Mouse (Mus musculus) kidney, embryonic 14.5 days (tissue): ENCODE data around the gene Nceh1. TPM values are rescaled to one million over a fixed set of nuclear protein-coding genes. Genes with fewer than 3 reads are reported as not detected.

ENCODE experiments used
- ATAC-seq: fragments of 200-750 bp; cut with Nextera tagmentation; 2 replicates; pipeline ENCODE4 v1.8.0; 2017; ENCODE audit warnings: moderate number of reproducible peaks, mild to moderate bottlenecking, moderate TSS enrichment, moderate library complexity; ENCODE audit not compliant: low FRiP score, low TSS enrichment
- H3K27ac ChIP-seq: fragments of 300-500 bp; sonication (generic); 2 replicates; pipeline ENCODE4 v1.5.1; 2014; ENCODE audit warnings: low read depth, mild to moderate bottlenecking, low read length, moderate library complexity, mixed read lengths
- H3K27me3 ChIP-seq: fragments of 300-500 bp; sonication (generic); 2 replicates; pipeline ENCODE4 v1.6.1; 2014; ENCODE audit warnings: mild to moderate bottlenecking, low read length; ENCODE audit not compliant: control insufficient read depth, insufficient read depth
- H3K36me3 ChIP-seq: fragments of 300-500 bp; sonication (generic); 2 replicates; pipeline ENCODE4 v1.6.1; 2014; ENCODE audit warnings: low read length, mixed read lengths; ENCODE audit not compliant: control insufficient read depth, insufficient read depth
- H3K4me1 ChIP-seq: fragments of 300-500 bp; sonication (generic); 2 replicates; pipeline ENCODE4 v1.6.1; 2014; ENCODE audit warnings: low read length, mixed read lengths; ENCODE audit not compliant: control insufficient read depth, insufficient read depth
- H3K4me2 ChIP-seq: fragments of 300-500 bp; sonication (generic); replicated peaks from 2 replicates; pipeline ENCODE4 v1.6.1; 2014; ENCODE audit warnings: low read depth, mild to moderate bottlenecking, low read length
- H3K4me3 ChIP-seq: fragments of 300-500 bp; sonication (generic); 2 replicates; pipeline ENCODE4 v1.5.1; 2014; ENCODE audit warnings: mild to moderate bottlenecking, low read length
- H3K9ac ChIP-seq: fragments of 300-500 bp; sonication (generic); 2 replicates; pipeline ENCODE4 v1.6.1; 2014; ENCODE audit warnings: low read depth, mild to moderate bottlenecking, low read length, moderate library complexity
- H3K9me3 ChIP-seq: fragments of 300-500 bp; sonication (generic); 2 replicates; pipeline ENCODE4 v1.6.1; 2016; ENCODE audit warnings: low read length; ENCODE audit not compliant: control insufficient read depth
- WGBS: fragments of 180-500 bp; shearing (Covaris S2); extraction: QIAGEN DNeasy Blood & Tissue Kit; methylation state at CpG from one replicate; pipeline ENCODE4 v1.1.7; 2014; 5-methylcytosine and 5-hydroxymethylcytosine counted together
- polyA plus RNA-seq: library from polyadenylated mRNA; unstranded; fragments of >200 nt; fragmentation: Nextera tagmentation; extraction: Ambion mirVana; gene quantifications from 2 replicates; pipeline ENCODE4 v1.2.1, GENCODE M21; 2014

Gene Nceh1
- polyA plus RNA-seq, 1 experiment from 2014 or later, result 9.3 TPM

GRCm38 (mm10) chr3:27233841-27234240 is 51.1 kb downstream of the Nceh1 start:
- H3K4me1 ChIP-seq, result no peaks in the 10 kb centered on the region
- ATAC-seq, result no peak
- no peak overlapping the region for H3K4me2 ChIP-seq
- H3K27me3 ChIP-seq, result no peaks in the 10 kb centered on the region
- no peak overlapping the region for H3K4me3 ChIP-seq
- no peaks in the 10 kb centered on the region for H3K36me3 ChIP-seq
- H3K9me3 ChIP-seq, result no peaks in the 10 kb centered on the region
- H3K27ac ChIP-seq, result no peak overlapping the region
- no peak overlapping the region for H3K9ac ChIP-seq
- WGBS, result 86% methylated on average over 6 of the region's 6 CpGs

- no peak for ATAC-seq
- Histone ChIP-seq H3K4me2 (no peak overlapping the region), H3K36me3 (no peaks in the 10 kb centered on the region), H3K27ac (no peak overlapping the region), H3K9me3 (no peaks in the 10 kb centered on the region), H3K9ac (no peak overlapping the region), H3K27me3 (no peaks in the 10 kb centered on the region), H3K4me3 (no peak overlapping the region), H3K4me1 (no peaks in the 10 kb centered on the region)
- WGBS, result 70% methylated on average over 1 of the region's 1 CpGs
Measured at GRCm38 (mm10) chr3:27234976-27235375, 52.2 kb downstream of the Nceh1 start.

DNA sequence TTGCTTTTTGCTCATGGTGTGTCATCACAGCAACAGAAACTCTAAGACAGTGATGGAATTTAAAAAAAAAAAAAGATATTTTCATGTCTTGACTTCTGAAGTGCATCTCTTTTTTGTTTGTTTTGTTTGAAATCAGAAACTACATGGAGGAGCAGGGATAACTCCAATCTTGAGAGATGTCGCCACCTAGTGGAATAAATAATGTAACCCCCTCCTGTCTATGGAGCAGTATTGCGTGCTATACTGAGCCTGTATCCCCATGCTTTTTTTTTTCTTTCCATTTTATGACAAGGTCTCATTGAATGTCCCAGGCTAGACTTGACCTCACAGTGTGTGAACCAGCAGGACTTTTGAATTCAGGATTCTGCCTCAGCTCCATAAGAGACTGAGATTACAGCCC is 54.5 kb downstream of the Nceh1 start:
- Histone ChIP-seq H3K4me3 (no peak overlapping the region), H3K36me3 (no peaks in the 10 kb centered on the region), H3K27ac (no peak overlapping the region), H3K9me3 (no peaks in the 10 kb centered on the region), H3K27me3 (no peaks in the 10 kb centered on the region), H3K4me1 (no peaks in the 10 kb centered on the region), H3K9ac (no peak overlapping the region), H3K4me2 (no peak overlapping the region)
- ATAC-seq, result peak; percentile 66
- 14% methylated on average over 2 of the region's 2 CpGs for WGBS

DNA sequence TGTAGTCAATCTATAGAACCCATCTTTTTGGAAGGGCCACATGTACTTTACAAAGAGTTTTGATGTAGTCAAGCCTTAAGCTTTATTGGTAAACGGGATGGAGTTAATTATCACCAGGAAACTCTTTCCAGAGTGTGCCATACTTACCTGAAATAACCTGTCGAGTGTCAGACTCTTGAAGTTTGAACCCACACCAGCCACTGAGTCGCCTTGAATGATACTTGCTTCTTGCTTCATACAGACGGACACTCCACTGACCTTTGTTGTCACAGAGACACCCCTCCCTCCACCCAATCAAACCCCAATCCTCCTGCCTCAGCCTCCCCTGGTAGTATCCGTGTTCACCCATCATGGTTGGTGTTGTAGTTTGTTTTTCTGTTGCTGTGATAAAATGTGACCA is 55.8 kb downstream of the Nceh1 start:
- Histone ChIP-seq H3K4me1 (no peaks in the 10 kb centered on the region), H3K9me3 (no peaks in the 10 kb centered on the region), H3K4me2 (no peak overlapping the region), H3K36me3 (no peaks in the 10 kb centered on the region), H3K4me3 (no peak overlapping the region), H3K27ac (no peak overlapping the region), H3K27me3 (no peaks in the 10 kb centered on the region), H3K9ac (no peak overlapping the region)
- WGBS, result 91% methylated on average over 5 of the region's 5 CpGs
- ATAC-seq, result no peak

DNA sequence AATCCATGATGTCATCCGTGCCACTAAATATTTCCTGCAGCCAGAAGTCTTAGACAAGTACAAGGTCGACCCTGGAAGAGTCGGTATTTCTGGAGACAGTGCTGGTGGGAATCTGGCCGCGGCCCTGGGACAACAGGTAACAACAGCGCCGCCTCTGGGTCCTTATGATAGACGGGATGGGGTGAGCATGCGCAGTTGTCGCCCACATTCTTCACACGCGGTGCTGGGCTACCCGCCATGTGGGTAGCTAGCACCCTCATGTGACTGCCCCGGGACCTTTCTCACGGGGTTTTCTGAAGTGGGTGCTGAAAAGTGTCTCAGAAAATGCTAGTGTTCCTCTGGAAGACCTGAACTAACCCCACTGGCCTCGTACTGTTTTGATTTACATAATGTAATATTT is 56.8 kb downstream of the Nceh1 start:
- ATAC-seq, result no peak

GRCm38 (mm10) chr3:27241864-27242263 is 59.1 kb downstream of the Nceh1 start:
- H3K27ac ChIP-seq, result no peak overlapping the region
- 84% methylated on average over 9 of the region's 9 CpGs for WGBS
- ATAC-seq, result no peak

More for the DNA sequence above, 56.8 kb downstream of the Nceh1 start:
- no peak overlapping the region for H3K9ac ChIP-seq
- H3K9me3 ChIP-seq, result no peaks in the 10 kb centered on the region
- no peak overlapping the region for H3K4me2 ChIP-seq
- H3K27me3 ChIP-seq, result no peaks in the 10 kb centered on the region
- WGBS, result 93% methylated on average over 16 of the region's 16 CpGs
- no peak overlapping the region for H3K27ac ChIP-seq
- H3K36me3 ChIP-seq, result no peaks in the 10 kb centered on the region
- no peaks in the 10 kb centered on the region for H3K4me1 ChIP-seq
- H3K4me3 ChIP-seq, result no peak overlapping the region

DNA sequence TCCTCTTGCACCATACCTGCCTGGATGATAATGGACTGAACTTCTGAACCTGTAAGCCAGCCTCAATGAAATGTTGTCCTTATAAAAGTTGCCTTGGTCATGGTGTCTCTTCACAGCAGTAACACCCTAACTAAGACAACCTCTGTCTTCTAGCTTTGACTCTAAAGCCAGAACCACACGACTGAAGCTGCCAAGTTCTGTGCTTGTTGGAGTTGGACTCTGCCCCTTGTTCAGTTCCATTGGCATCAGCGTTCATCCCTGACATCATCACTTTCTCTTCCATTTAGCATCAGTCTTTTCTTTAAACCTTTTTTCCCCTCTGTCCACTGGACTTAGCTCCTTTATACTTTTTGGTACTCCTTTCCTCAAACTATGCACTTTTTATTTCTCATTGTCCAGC is 63.4 kb downstream of the Nceh1 start:
- H3K4me2 ChIP-seq, result no peak overlapping the region
- H3K9me3 ChIP-seq, result no peaks in the 10 kb centered on the region
- 86% methylated on average over 2 of the region's 2 CpGs for WGBS
- H3K9ac ChIP-seq, result no peak overlapping the region
- H3K4me1 ChIP-seq, result no peaks in the 10 kb centered on the region
- no peak overlapping the region for H3K27ac ChIP-seq
- ATAC-seq, result no peak
- H3K36me3 ChIP-seq, result no peaks in the 10 kb centered on the region
- no peaks in the 10 kb centered on the region for H3K27me3 ChIP-seq
- H3K4me3 ChIP-seq, result no peak overlapping the region

More at GRCm38 (mm10) chr3:27241864-27242263, 59.1 kb downstream of the Nceh1 start:
- Histone ChIP-seq H3K9me3 (no peaks in the 10 kb centered on the region), H3K4me3 (no peak overlapping the region), H3K27me3 (no peaks in the 10 kb centered on the region), H3K36me3 (no peaks in the 10 kb centered on the region), H3K4me1 (no peaks in the 10 kb centered on the region), H3K4me2 (no peak overlapping the region), H3K9ac (no peak overlapping the region)

DNA sequence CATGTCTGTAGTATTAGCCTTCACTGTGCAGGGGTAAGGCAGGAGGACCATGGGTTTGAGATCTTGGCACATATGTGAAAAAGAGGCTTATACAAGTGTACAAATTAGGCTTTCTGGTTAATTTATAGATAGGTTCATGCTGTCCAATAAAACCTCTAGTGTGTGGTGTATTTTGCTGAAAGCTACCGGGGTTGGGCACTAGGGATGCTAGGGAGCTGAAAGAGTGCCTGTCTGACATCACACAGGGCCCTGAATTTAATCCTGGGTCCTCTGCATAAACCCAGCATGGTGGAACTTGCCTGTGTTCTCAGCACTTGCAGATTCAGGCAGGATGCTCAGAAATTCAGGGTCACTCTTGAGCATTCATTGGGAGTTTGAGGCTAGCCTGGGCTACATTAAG is 65.0 kb downstream of the Nceh1 start:
- H3K27ac ChIP-seq, result no peak overlapping the region
- WGBS, result 50% methylated on average over 1 of the region's 1 CpGs
- no peaks in the 10 kb centered on the region for H3K4me1 ChIP-seq
- H3K36me3 ChIP-seq, result no peaks in the 10 kb centered on the region
- H3K27me3 ChIP-seq, result no peaks in the 10 kb centered on the region
- H3K9ac ChIP-seq, result no peak overlapping the region
- H3K4me3 ChIP-seq, result no peak overlapping the region
- no peak for ATAC-seq
- H3K9me3 ChIP-seq, result no peaks in the 10 kb centered on the region
- H3K4me2 ChIP-seq, result no peak overlapping the region

DNA sequence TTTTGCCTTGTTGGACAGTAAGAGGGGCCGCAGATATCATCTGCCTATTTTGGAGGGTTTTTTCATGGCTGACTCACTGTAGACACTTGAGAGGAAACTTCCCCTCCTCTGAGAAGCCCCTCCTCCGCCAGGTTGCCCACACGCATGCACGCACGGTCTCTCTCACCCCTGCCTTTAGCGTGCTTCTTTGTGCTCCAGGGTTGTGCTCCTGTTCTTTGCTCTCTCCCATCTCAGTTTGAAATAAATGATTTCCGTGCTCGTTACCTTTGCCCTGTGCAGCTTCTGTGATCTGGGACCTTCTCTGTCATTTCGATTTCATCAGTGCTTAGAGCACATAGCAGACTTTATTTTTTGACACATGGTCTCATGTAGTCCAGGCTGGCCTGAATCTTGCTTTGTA is 66.3 kb downstream of the Nceh1 start:
- Histone ChIP-seq H3K27ac (no peak overlapping the region), H3K4me3 (no peak overlapping the region), H3K9ac (no peak overlapping the region), H3K9me3 (no peaks in the 10 kb centered on the region), H3K4me1 (no peaks in the 10 kb centered on the region), H3K36me3 (no peaks in the 10 kb centered on the region), H3K4me2 (no peak overlapping the region), H3K27me3 (no peaks in the 10 kb centered on the region)
- WGBS, result 83% methylated on average over 9 of the region's 9 CpGs
- 0 out of 2 replicates have a peak, but pooled peaks have one; percentile 46 for ATAC-seq

- Histone ChIP-seq H3K27ac (no peak overlapping the region), H3K4me2 (no peak overlapping the region), H3K4me3 (no peak overlapping the region), H3K4me1 (no peaks in the 10 kb centered on the region), H3K27me3 (no peaks in the 10 kb centered on the region), H3K9me3 (no peaks in the 10 kb centered on the region), H3K36me3 (no peaks in the 10 kb centered on the region), H3K9ac (no peak overlapping the region)
- 40% methylated on average over 7 of the region's 7 CpGs for WGBS
- ATAC-seq, result no peak
Measured at GRCm38 (mm10) chr3:27250936-27251335, 68.2 kb downstream of the Nceh1 start.
